Comparison of ENCODE assay signal across 8 mouse cellular contexts in the genomic region with DNA sequence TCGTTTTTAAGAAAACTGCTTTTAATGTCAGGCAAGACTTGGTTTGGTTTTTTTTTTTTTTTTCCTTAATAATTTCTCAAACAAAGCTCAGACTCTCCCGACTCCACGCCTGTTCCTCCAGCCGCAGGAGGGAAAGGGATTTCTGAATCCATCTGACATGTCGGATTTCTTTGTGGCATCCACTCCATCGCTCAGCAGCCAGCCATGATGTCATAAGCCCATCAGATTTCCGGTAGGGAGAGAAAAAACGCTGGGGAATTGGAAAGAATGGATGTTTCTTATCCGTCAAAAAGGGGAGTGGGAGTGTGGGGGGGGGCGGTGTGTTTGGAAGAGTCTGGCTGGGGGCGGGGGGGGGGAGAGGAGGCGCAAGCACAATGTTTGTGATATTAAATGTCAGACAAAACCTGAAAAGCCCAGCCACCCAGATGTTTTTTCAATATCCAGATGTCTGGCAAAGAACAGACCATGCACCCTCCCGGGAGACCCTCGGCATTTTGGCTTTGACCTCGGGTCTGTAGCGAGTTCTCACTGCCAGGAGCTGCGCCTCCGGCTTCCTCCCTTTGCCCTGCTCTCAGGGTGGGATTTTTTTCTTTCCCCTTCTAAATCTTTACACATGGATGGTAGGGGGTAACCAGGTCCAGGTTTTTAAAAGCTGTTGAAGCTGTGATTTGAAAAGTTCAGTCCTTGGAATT. TPM values are rescaled to one million over a fixed set of nuclear protein-coding genes. Genes with fewer than 3 reads are reported as not detected.
A peak's percentile ranks its signal among the peaks of the same experiment; 100 is the strongest.
DNase-seq lines count a peak whose midpoint lies in the region; ATAC-seq and TF ChIP-seq lines count a peak whose summit lies in the region.

No protein-coding gene starts in this region.

- peak; percentile 41 for DNase-seq in brain, adult 2 months (ENCODE audit: low read depth, low spot score)
- DNase-seq in embryonic facial prominence, embryonic 11.5 days (ENCODE audit: low spot score): peak; percentile 81
- DNase-seq in limb, embryonic 14.5 days (ENCODE audit: low spot score): peak; percentile 87
- DNase-seq in adrenal gland, adult (ENCODE audit: inconsistent age in 2 of 2, low spot score in 1 of 2): no peak
- no peak for DNase-seq in ovary, postnatal 10 days (ENCODE audit: low spot score)
- DNase-seq in lung, adult 18-20 months: no peak
- DNase-seq in urinary bladder, postnatal 4 days (ENCODE audit: low spot score in 2 of 2): no peak

- peaks cover 18% of the 10 kb centered on the region for H3K4me1 ChIP-seq in embryonic facial prominence, embryonic 11.5 days (ENCODE audit: control insufficient read depth, insufficient read depth, low read length)
- H3K4me1 ChIP-seq in heart, embryonic 11.5 days (ENCODE audit: control insufficient read depth, insufficient read depth, low read length): peaks cover 14% of the 10 kb centered on the region; the same call in 1 of the 2 replicates
- peaks cover 48% of the 10 kb centered on the region for H3K4me1 ChIP-seq in limb, embryonic 14.5 days (ENCODE audit: control insufficient read depth, insufficient read depth, low read length)

- H3K36me3 ChIP-seq in embryonic facial prominence, embryonic 11.5 days (replicated peaks; ENCODE audit: control insufficient read depth, insufficient read depth, low read depth, low read length): no peaks in the 10 kb centered on the region
- no peaks in the 10 kb centered on the region for H3K36me3 ChIP-seq in heart, embryonic 11.5 days (ENCODE audit: control insufficient read depth, insufficient read depth, low read length)
- H3K36me3 ChIP-seq in limb, embryonic 14.5 days (ENCODE audit: control insufficient read depth, insufficient read depth, low read length): no peaks in the 10 kb centered on the region

- H3K9ac ChIP-seq in embryonic facial prominence, embryonic 11.5 days (replicated peaks; ENCODE audit: low read length): peak overlapping the region; percentile 28; the same call in 1 of the 2 replicates
- H3K9ac ChIP-seq in heart, embryonic 11.5 days (ENCODE audit: low read depth, low read length): no peak overlapping the region; the same call in 1 of the 2 replicates
- no peak overlapping the region for H3K9ac ChIP-seq in limb, embryonic 14.5 days (ENCODE audit: low read depth, low read length, severe bottlenecking)

- ATAC-seq in embryonic facial prominence, embryonic 11.5 days (replicated peaks; ENCODE audit: insufficient number of reproducible peaks, low FRiP score, low TSS enrichment, low read depth): peak; percentile 3; the same call in 1 of the 2 replicates
- ATAC-seq in heart, embryonic 11.5 days (replicated peaks; ENCODE audit: insufficient number of reproducible peaks, low FRiP score, low TSS enrichment): no peak
- peak; percentile 51 for ATAC-seq in limb, embryonic 14.5 days (ENCODE audit: low FRiP score, low read depth)

- H3K4me2 ChIP-seq in embryonic facial prominence, embryonic 11.5 days (ENCODE audit: low read depth, low read length): peak overlapping the region; percentile 23
- peak overlapping the region; percentile 30 for H3K4me2 ChIP-seq in heart, embryonic 11.5 days
- H3K4me2 ChIP-seq in limb, embryonic 14.5 days (replicated peaks; ENCODE audit: low read depth, low read length, severe bottlenecking): peak overlapping the region; percentile 42

- H3K9me3 ChIP-seq in embryonic facial prominence, embryonic 11.5 days (replicated peaks; ENCODE audit: control insufficient read depth, low read length): no peaks in the 10 kb centered on the region
- no peaks in the 10 kb centered on the region for H3K9me3 ChIP-seq in heart, embryonic 11.5 days (replicated peaks; ENCODE audit: control insufficient read depth, low read length)
- no peaks in the 10 kb centered on the region for H3K9me3 ChIP-seq in limb, embryonic 14.5 days (ENCODE audit: control insufficient read depth, low read length)

- peak overlapping the region; percentile 85 for H3K27ac ChIP-seq in embryonic facial prominence, embryonic 11.5 days (replicated peaks; ENCODE audit: low read depth, low read length)
- no peak overlapping the region for H3K27ac ChIP-seq in heart, embryonic 11.5 days (ENCODE audit: low read depth, low read length)
- peak overlapping the region; percentile 62 for H3K27ac ChIP-seq in limb, embryonic 14.5 days (replicated peaks; ENCODE audit: low read depth, low read length)

- no peak for TF ChIP-seq POLR2A in limb, embryonic 14.5 days (IDR thresholded peaks at IDR 0.05; ENCODE audit: borderline replicate concordance, extremely low read depth, insufficient read depth, insufficient read length)

- no peaks in the 10 kb centered on the region; the same call in 1 of the 2 replicates for H3K27me3 ChIP-seq in embryonic facial prominence, embryonic 11.5 days (ENCODE audit: control insufficient read depth, insufficient read depth, low read length)
- peaks cover 23% of the 10 kb centered on the region for H3K27me3 ChIP-seq in heart, embryonic 11.5 days (ENCODE audit: control insufficient read depth, insufficient read depth, low read length)
- H3K27me3 ChIP-seq in limb, embryonic 14.5 days (ENCODE audit: control insufficient read depth, insufficient read depth, low read length): no peaks in the 10 kb centered on the region

- 4% methylated on average over 17 of the region's 18 CpGs for WGBS in embryonic facial prominence, embryonic 11.5 days
- WGBS in heart, embryonic 11.5 days (ENCODE audit: insufficient replicate concordance): 19% methylated on average over 18 of the region's 18 CpGs
- 4% methylated on average over 16 of the region's 18 CpGs for WGBS in limb, embryonic 14.5 days

- H3K4me3 ChIP-seq in embryonic facial prominence, embryonic 11.5 days (ENCODE audit: low read depth, low read length): no peak overlapping the region
- no peak overlapping the region for H3K4me3 ChIP-seq in heart, embryonic 11.5 days (ENCODE audit: low read depth, low read length)
- H3K4me3 ChIP-seq in limb, embryonic 14.5 days (replicated peaks; ENCODE audit: low read length): peak overlapping the region; percentile 12

RNA-seq across cellular contexts. Expression of gene Tcf20, which starts 4.8 kb away (rescaled TPM):
- 13.6 and 15.1 TPM in 2 replicates for polyA plus RNA-seq in embryonic facial prominence, embryonic 11.5 days (2014; fragmentation: Nextera tagmentation; extraction: Ambion mirVana)
- 6.7 TPM in 2 replicates for polyA plus RNA-seq in heart, embryonic 11.5 days (2014; fragmentation: Nextera tagmentation; extraction: Ambion mirVana)
- polyA plus RNA-seq in limb, embryonic 14.5 days (2012; rRNA removed): 28.9 and 29.2 TPM in 2 replicates
- polyA plus RNA-seq in limb, embryonic 14.5 days (2014; fragmentation: Nextera tagmentation; extraction: Ambion mirVana): 14.6 and 16.3 TPM in 2 replicates

RNA-seq across cellular contexts. Expression of gene Nfam1, which starts 50.2 kb away (rescaled TPM):
- 2.1 and 2.4 TPM in 2 replicates for polyA plus RNA-seq in embryonic facial prominence, embryonic 11.5 days (2014; fragmentation: Nextera tagmentation; extraction: Ambion mirVana)
- polyA plus RNA-seq in heart, embryonic 11.5 days (2014; fragmentation: Nextera tagmentation; extraction: Ambion mirVana): 1.6 and 1.7 TPM in 2 replicates
- 4.0 and 4.5 TPM in 2 replicates for polyA plus RNA-seq in limb, embryonic 14.5 days (2012; rRNA removed)
- polyA plus RNA-seq in limb, embryonic 14.5 days (2014; fragmentation: Nextera tagmentation; extraction: Ambion mirVana): 3.5 and 4.3 TPM in 2 replicates

Comparison
In these comparisons a context has a peak if more than half of its experiments do, and no peak if none do; other contexts are left out.
1. DNase-seq: peak in brain, adult 2 months (single experiment), embryonic facial prominence, embryonic 11.5 days (single experiment) and limb, embryonic 14.5 days (single experiment); none in adrenal gland, adult (0 of 2), ovary, postnatal 10 days (single experiment), lung, adult 18-20 months (0 of 2) and urinary bladder, postnatal 4 days (0 of 2).
2. Peak in every context shown above with its lines, with median percentiles within 50 percentile points of each other: H3K4me2 ChIP-seq.